Mouse (Mus musculus): ENCODE measurements around the gene Prl7a1.

Gene Prl7a1

GRCm38 (mm10) chr13:27642393-27642792, at the start of gene Prl7a1:
Gene Prl7a1 (minus strand): TSS chr13:27642493.
- no peak for DNase-seq (ENCODE audit: low read depth)

DNA sequence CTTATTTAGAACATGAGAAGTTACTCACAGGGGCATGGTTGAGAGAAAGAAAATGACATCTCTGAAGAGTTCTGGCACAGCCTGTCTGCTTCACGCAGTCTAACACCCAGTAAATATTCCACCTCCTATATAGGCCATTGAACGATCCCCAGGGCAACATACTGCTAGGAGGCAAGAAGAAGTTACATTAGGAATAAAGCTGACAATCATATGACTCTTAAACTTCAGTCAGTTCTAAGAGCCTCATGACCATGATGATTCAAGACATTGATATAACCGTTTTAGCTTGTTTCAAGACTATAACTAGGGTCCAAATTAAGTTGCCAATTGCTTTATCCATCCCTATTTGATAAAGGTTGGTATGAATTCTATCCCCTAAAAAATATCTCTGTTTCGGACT, 25.6 kb upstream of the Prl7a1 start, which contains the start of gene Prl7a2:
Gene Prl7a2 (minus strand): TSS at position 101 of the 400 bp plus-strand sequence.
- DNase-seq (ENCODE audit: low read depth) = no peak

GRCm38 (mm10) chr13:27660747-27661146, 18.5 kb upstream of the Prl7a1 start:
- DNase-seq (ENCODE audit: low read depth) = no peak

GRCm38 (mm10) chr13:27610482-27610881, 31.8 kb downstream of the Prl7a1 start, which contains the start of gene Prl7b1:
Gene Prl7b1 (minus strand): TSS chr13:27610582.
- no peak for DNase-seq (ENCODE audit: low read depth)

All from c-Kit-positive CD71-negative TER-119-negative erythroid progenitor cells, embryonic 14.5 days (primary cell).